10 mouse cellular contexts compared by ENCODE assay signal in the genomic region with DNA sequence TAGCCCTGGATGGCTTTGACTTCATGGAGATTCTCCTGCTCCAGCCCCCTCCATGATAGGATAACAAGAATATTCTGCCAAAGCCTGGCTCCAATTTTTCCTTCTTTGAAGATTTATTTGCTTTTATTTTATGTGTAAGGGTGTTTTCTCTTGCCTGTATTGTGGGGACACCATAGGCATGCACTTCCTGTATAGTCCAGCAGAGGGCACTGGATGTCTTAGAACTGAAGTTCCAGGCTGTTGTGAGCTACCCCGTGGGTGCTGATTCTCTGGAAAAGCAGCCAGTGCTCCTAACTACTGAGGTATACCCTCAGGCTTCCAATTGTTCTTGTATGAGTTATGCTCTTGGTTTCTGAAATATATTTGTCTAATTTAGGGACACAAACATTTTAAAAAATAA. TPM values are rescaled to one million over a fixed set of nuclear protein-coding genes. Genes with fewer than 3 reads are reported as not detected.
DNase-seq lines count a peak whose midpoint lies in the region; ATAC-seq and TF ChIP-seq lines count a peak whose summit lies in the region.
"Had no signal": no experiment of that assay in that cellular context is flagged by ENCODE, and none has a peak within 500 bp of the region (broad histone marks: within the 10 kb centered on the region; RNA-seq: fewer than 3 reads in every experiment).

No protein-coding gene starts in this region.

- POLR2A ChIA-PET in Patski (lab: Charles Lee): no interaction called here

- no peak for ATAC-seq in Patski
- ATAC-seq in kidney, postnatal 0 days (replicated peaks; ENCODE audit: low FRiP score, low read depth): no peak
- ATAC-seq in megakaryocyte-erythroid progenitor cell, adult 5-6 weeks (replicated peaks; ENCODE audit: low FRiP score, low TSS enrichment, poor library complexity, severe bottlenecking): peak; percentile 61; the same call in 1 of the 2 replicates

- peak; percentile 6 for DNase-seq in gastrocnemius, adult 18-20 months (ENCODE audit: low spot score)
- no peak for DNase-seq in gastrocnemius, postnatal 25 days
- DNase-seq in 3T3-L1 (ENCODE audit: low read depth, low spot score) (peak; percentile 66), Patski (ENCODE audit: low read depth, low spot score) (no peak)
- DNase-seq in cerebellum, postnatal 36 days: peak; percentile 29 to 42
- DNase-seq in kidney, postnatal 0 days (ENCODE audit: low spot score): peak; percentile 18
- peak; percentile 51 for DNase-seq in thymus, adult 2 months

- no peaks in the 10 kb centered on the region for H3K36me3 ChIP-seq in kidney, postnatal 0 days (ENCODE audit: insufficient read depth, low read length)
- H3K36me3 ChIP-seq in thymus, adult 2 months (ENCODE audit: control insufficient read depth, insufficient read depth, low read length): no peaks in the 10 kb centered on the region
- H3K36me3 ChIP-seq: embryonic facial prominence, embryonic 13.5 days; limb, embryonic 12.5 days had no signal

- H3K27ac ChIP-seq in kidney, postnatal 0 days: no peak overlapping the region
- no peak overlapping the region for H3K27ac ChIP-seq in thymus, adult 2 months (ENCODE audit: control insufficient read depth, insufficient read depth, low read length)
- H3K27ac ChIP-seq: embryonic facial prominence, embryonic 13.5 days; limb, embryonic 12.5 days had no signal

- no peak overlapping the region for H3K4me2 ChIP-seq in kidney, postnatal 0 days (ENCODE audit: low read length)
- H3K4me2 ChIP-seq: embryonic facial prominence, embryonic 13.5 days; limb, embryonic 12.5 days had no signal

- 15% methylated on average over 1 of the region's 1 CpGs for WGBS in kidney, postnatal 0 days
- WGBS in thymus, adult 2 months: 5% methylated on average over 1 of the region's 1 CpGs

- no peak overlapping the region for H3K4me3 ChIP-seq in kidney, postnatal 0 days (replicated peaks; ENCODE audit: low read depth, low read length)
- H3K4me3 ChIP-seq in thymus, adult 2 months (ENCODE audit: control insufficient read depth, insufficient read depth, low read length): no peak overlapping the region
- H3K4me3 ChIP-seq: embryonic facial prominence, embryonic 13.5 days; limb, embryonic 12.5 days had no signal

- H3K9ac ChIP-seq in kidney, postnatal 0 days (ENCODE audit: low read depth, low read length): no peak overlapping the region
- H3K9ac ChIP-seq: embryonic facial prominence, embryonic 13.5 days; limb, embryonic 12.5 days had no signal

- in situ Hi-C loops in Patski (cut with MboI; ENCODE audit: low pct_unique_long_range_greater_than_20kb): no loop called here

- H3K27me3 ChIP-seq in Patski: peaks cover 5% of the 10 kb centered on the region
- H3K27me3 ChIP-seq in kidney, postnatal 0 days (ENCODE audit: insufficient read depth, low read length): no peaks in the 10 kb centered on the region
- no peaks in the 10 kb centered on the region for H3K27me3 ChIP-seq in thymus, adult 2 months (ENCODE audit: control insufficient read depth, insufficient read depth, low read length)

- CTCF ChIA-PET in Patski (lab: Charles Lee): interaction anchor here (1.8 kb wide), 1 partner anchor 257 kb away, joined by 9 read pairs; no protein-coding TSS in a partner anchor

- TF ChIP-seq CTCF in Patski (IDR thresholded peaks at IDR 0.05): peak; percentile 83
- peak; percentile 67 for TF ChIP-seq CTCF in kidney, postnatal 0 days (IDR thresholded peaks at IDR 0.05; ENCODE audit: low read depth)
- no peak for TF ChIP-seq CTCF in thymus, adult 2 months (IDR thresholded peaks at IDR 0.05; ENCODE audit: borderline replicate concordance, control insufficient read depth, extremely low read depth, insufficient read depth, low read length, poor library complexity)

- H3K4me1 ChIP-seq in kidney, postnatal 0 days (replicated peaks; ENCODE audit: insufficient read depth, low read length): no peaks in the 10 kb centered on the region
- H3K4me1 ChIP-seq in thymus, adult 2 months (replicated peaks; ENCODE audit: control insufficient read depth, insufficient read depth, low read length): no peaks in the 10 kb centered on the region
- H3K4me1 ChIP-seq: embryonic facial prominence, embryonic 13.5 days; limb, embryonic 12.5 days had no signal

- no peaks in the 10 kb centered on the region for H3K9me3 ChIP-seq in kidney, postnatal 0 days (replicated peaks; ENCODE audit: low read length)
- H3K9me3 ChIP-seq: embryonic facial prominence, embryonic 13.5 days; limb, embryonic 12.5 days had no signal

- TF ChIP-seq POLR2A in thymus, adult 2 months (IDR thresholded peaks at IDR 0.05; ENCODE audit: control insufficient read depth, extremely low read depth, insufficient read depth, low read length, poor library complexity): no peak

RNA-seq across cellular contexts. Expression of a gene that starts 29.9 kb away (rescaled TPM):
- 100 to 1,000 TPM; 453 to 571 TPM for total RNA-seq in gastrocnemius, adult 18-20 months (2021)
- 100 to 1,000 TPM; 435 to 498 TPM for total RNA-seq in gastrocnemius, postnatal 25 days (2021)
- polyA plus RNA-seq in Patski (2021): 1,274 TPM
- 882 and 968 TPM in 2 replicates for polyA plus RNA-seq in kidney, postnatal 0 days (2015; fragmentation: Nextera tagmentation; extraction: Ambion mirVana)
- 4,499 and 4,557 TPM in 2 replicates for total RNA-seq in megakaryocyte-erythroid progenitor cell, adult 5-6 weeks (2014; fragmentation: Nextera tagmentation)
- 2,530 and 2,821 TPM in 2 replicates for total RNA-seq in megakaryocyte-erythroid progenitor cell, adult 5-6 weeks (2017)
- polyA plus RNA-seq in thymus, adult 2 months (2012; rRNA removed): 580 and 621 TPM in 2 replicates

RNA-seq across cellular contexts. Expression of a gene that starts 32.9 kb away (rescaled TPM):
- under 1 TPM; 0.71 to 0.76 TPM for total RNA-seq in gastrocnemius, adult 18-20 months (2021)
- under 1 TPM; 0.49 to 0.70 TPM for total RNA-seq in gastrocnemius, postnatal 25 days (2021)
- 13.0 TPM for polyA plus RNA-seq in Patski (2021)
- polyA plus RNA-seq in kidney, postnatal 0 days (2015; fragmentation: Nextera tagmentation; extraction: Ambion mirVana): 120 TPM in 2 replicates
- not detected in 2 replicates for total RNA-seq in megakaryocyte-erythroid progenitor cell, adult 5-6 weeks (2014; fragmentation: Nextera tagmentation)
- not detected in 2 replicates for total RNA-seq in megakaryocyte-erythroid progenitor cell, adult 5-6 weeks (2017)
- 1.4 and 2.0 TPM in 2 replicates for polyA plus RNA-seq in thymus, adult 2 months (2012; rRNA removed)

Comparison
In these comparisons a context has a peak if more than half of its experiments do, and no peak if none do; other contexts are left out.
1. DNase-seq: peak in gastrocnemius, adult 18-20 months (single experiment), 3T3-L1 (single experiment), cerebellum, postnatal 36 days (2 of 2), kidney, postnatal 0 days (single experiment) and thymus, adult 2 months (single experiment); none in gastrocnemius, postnatal 25 days (single experiment) and Patski (single experiment).
2. RNA of a gene that starts 29.9 kb away (total RNA-seq): 2,530 to 4,557 TPM in megakaryocyte-erythroid progenitor cell, adult 5-6 weeks; 453 to 571 TPM in gastrocnemius, adult 18-20 months and 435 to 498 TPM in gastrocnemius, postnatal 25 days; every median in the first group is over 4 times any median in the second.